Mouse (Mus musculus): ENCODE results near the gene Zfr2.

GRCm38 (mm10) chr10:81266211-81267105 lies 33.5 kb downstream of the Zfr2 start, which contains the start of the genes Mrpl54 and Apba3:
- TF ChIP-seq CTCF (IDR thresholded peaks at IDR 0.05; ENCODE audit: low read depth) (no peak), EP300 (optimal IDR thresholded peaks at IDR 0.05) (peak; percentile 85)

All from stomach, postnatal 0 days (tissue).